Mouse (Mus musculus) midbrain, postnatal 0 days (tissue): ENCODE data around the gene C1s1. TPM values are rescaled to one million over a fixed set of nuclear protein-coding genes. Genes with fewer than 3 reads are reported as not detected.
"Not testable (repeated sequence)": the region's sequence is repeated elsewhere in the genome, so short reads cannot be mapped to it uniquely, and the experiment has no call there.

Source experiments
- ATAC-seq: fragments of 200-750 bp; cut with Nextera tagmentation; 2 replicates; pipeline ENCODE4 v1.8.0; 2017; ENCODE audit warnings: moderate number of reproducible peaks, mild to moderate bottlenecking, moderate TSS enrichment, moderate library complexity; ENCODE audit not compliant: low FRiP score
- DNase-seq: peaks from one replicate; pipeline ENCODE4 v3.0.0-alpha.2; 2015; ENCODE audit warnings: low spot score
- H3K27ac ChIP-seq: fragments of 300-500 bp; sonication (generic); 2 replicates; pipeline ENCODE4 v1.5.1; 2014; ENCODE audit warnings: low read depth, mild to moderate bottlenecking, low read length, mixed read lengths
- H3K27me3 ChIP-seq: fragments of 300-500 bp; sonication (generic); 2 replicates; pipeline ENCODE4 v1.6.1; 2014; ENCODE audit warnings: low read length, control low read depth, mixed read lengths; ENCODE audit not compliant: insufficient read depth
- H3K36me3 ChIP-seq: fragments of 300-500 bp; sonication (generic); 2 replicates; pipeline ENCODE4 v1.6.1; 2014; ENCODE audit warnings: low read length, control low read depth, mixed read lengths; ENCODE audit not compliant: insufficient read depth
- H3K4me1 ChIP-seq: fragments of 300-500 bp; sonication (generic); 2 replicates; pipeline ENCODE4 v1.6.1; 2014; ENCODE audit warnings: mild to moderate bottlenecking, control low read depth, antibody characterized with exemption, low read length, mixed read lengths; ENCODE audit not compliant: insufficient read depth
- H3K4me2 ChIP-seq: fragments of 300-500 bp; sonication (generic); 2 replicates; pipeline ENCODE4 v1.6.1; 2014; ENCODE audit warnings: low read depth, mild to moderate bottlenecking, low read length, mixed read lengths; ENCODE audit not compliant: poor library complexity, severe bottlenecking
- H3K4me3 ChIP-seq: fragments of 300-500 bp; sonication (generic); 2 replicates; pipeline ENCODE4 v1.5.1; 2014; ENCODE audit warnings: low read depth, mild to moderate bottlenecking, low read length, moderate library complexity
- H3K9ac ChIP-seq: fragments of 300-500 bp; sonication (generic); replicated peaks from 2 replicates; pipeline ENCODE4 v1.6.1; 2014; ENCODE audit warnings: mild to moderate bottlenecking, low read length, moderate library complexity, mixed read lengths; ENCODE audit not compliant: poor library complexity, severe bottlenecking
- H3K9me3 ChIP-seq: fragments of 300-500 bp; sonication (generic); 2 replicates; pipeline ENCODE4 v1.6.1; 2016; ENCODE audit warnings: low read length, control low read depth
- CTCF ChIP-seq: IDR thresholded peaks from 2 replicates; pipeline ENCODE4 v1.5.1; 2016; ENCODE audit warnings: antibody characterized with exemption, mild to moderate bottlenecking
- WGBS: fragments of 180-500 bp; shearing (Covaris S2); extraction: QIAGEN DNeasy Blood & Tissue Kit; methylation state at CpG from one replicate; pipeline ENCODE4 v1.1.7; 2014; 5-methylcytosine and 5-hydroxymethylcytosine counted together
- polyA plus RNA-seq: library from polyadenylated mRNA; unstranded; fragments of >200 nt; fragmentation: Nextera tagmentation; extraction: Ambion mirVana; gene quantifications from 2 replicates; pipeline ENCODE4 v1.2.1, GENCODE M21; 2015
- total RNA-seq: library from RNA; depleted of rRNA; stranded (reverse); fragments of >200 nt; gene quantifications from 2 replicates; pipeline ENCODE4 v1.2.3, GENCODE M21; 2014

The C1s1 gene
- total and polyA plus RNA-seq, 2 experiments from 2014 or later: 0.33 to 0.48 TPM

DNA sequence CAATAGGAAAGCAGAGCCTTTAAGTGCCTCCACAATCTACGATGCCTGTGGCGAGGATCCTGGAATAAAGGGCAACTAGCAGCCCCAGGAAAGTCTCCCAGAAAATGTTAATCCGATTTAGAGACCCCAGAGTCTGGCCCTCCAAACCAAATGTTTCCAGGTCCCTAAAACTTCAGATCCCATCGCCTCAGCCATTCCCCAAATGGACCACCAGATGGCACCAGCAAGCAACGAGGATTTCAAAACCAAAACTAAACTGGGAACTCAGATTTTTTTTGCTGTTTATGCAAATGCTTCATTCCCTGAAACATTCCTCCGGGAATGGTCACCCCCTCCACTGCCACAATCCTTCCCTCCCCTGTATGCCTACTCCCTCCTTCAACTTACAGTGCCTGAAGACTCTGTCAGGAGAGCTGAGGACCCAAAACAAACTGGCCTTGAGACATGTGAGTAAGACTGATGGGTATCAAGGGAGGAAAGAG lies 29.8 kb downstream of the C1s1 start, which contains the start of gene C1ra:
C1ra (plus strand) TSS at position 51 of the 482 bp plus-strand sequence.
- Histone ChIP-seq H3K27me3 (no peaks in the 10 kb centered on the region), H3K9ac (no peak within 1 kb of the TSS), H3K9me3 (no peaks in the 10 kb centered on the region), H3K4me3 (no peak within 1 kb of the TSS), H3K36me3 (no peaks in the 10 kb centered on the region), H3K27ac (no peak within 1 kb of the TSS), H3K4me1 (no peaks in the 10 kb centered on the region), H3K4me2 (peak within 1 kb of the TSS; percentile 34; the same call in 1 of the 2 replicates)
- peak; percentile 85 for TF ChIP-seq CTCF
- DNase-seq (peak; percentile 35), ATAC-seq (no peak)
- 7% methylated on average over 6 of the region's 6 CpGs for WGBS

GRCm38 (mm10) chr6:124511936-124512335 lies 30.2 kb downstream of the C1s1 start:
- 70% methylated on average over 6 of the region's 6 CpGs for WGBS
- Histone ChIP-seq H3K27ac (no peak overlapping the region), H3K9ac (no peak overlapping the region), H3K4me2 (no peak overlapping the region), H3K36me3 (no peaks in the 10 kb centered on the region), H3K4me3 (no peak overlapping the region), H3K4me1 (no peaks in the 10 kb centered on the region), H3K27me3 (no peaks in the 10 kb centered on the region), H3K9me3 (no peaks in the 10 kb centered on the region)
- ATAC-seq (no peak), DNase-seq (no peak)
- no peak for TF ChIP-seq CTCF

DNA sequence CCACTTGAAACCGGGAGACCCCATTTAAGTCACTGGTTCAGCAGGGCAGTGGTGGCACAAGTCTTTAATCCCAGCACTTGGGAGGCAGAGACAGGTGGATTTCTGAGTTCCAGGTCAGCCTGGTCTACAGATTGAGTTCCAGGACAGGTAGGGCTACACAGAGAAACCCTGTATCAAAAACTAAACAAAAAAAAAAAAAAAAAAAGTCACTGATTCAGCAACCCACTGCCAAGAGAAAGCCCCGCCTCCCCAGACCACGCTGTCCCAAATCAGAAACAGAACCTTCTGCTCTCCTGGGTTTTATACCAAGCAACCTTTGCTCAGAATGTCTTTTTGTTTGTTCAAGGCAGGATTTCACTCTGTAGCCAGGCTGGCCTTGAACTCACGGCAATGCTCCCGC lies 33.0 kb downstream of the C1s1 start:
- 88% methylated on average over 5 of the region's 5 CpGs for WGBS
- not testable (repeated sequence) for DNase-seq, H3K4me3 ChIP-seq, H3K36me3 ChIP-seq, H3K4me2 ChIP-seq, H3K9me3 ChIP-seq, ATAC-seq, H3K27me3 ChIP-seq, H3K9ac ChIP-seq, H3K27ac ChIP-seq, H3K4me1 ChIP-seq

DNA sequence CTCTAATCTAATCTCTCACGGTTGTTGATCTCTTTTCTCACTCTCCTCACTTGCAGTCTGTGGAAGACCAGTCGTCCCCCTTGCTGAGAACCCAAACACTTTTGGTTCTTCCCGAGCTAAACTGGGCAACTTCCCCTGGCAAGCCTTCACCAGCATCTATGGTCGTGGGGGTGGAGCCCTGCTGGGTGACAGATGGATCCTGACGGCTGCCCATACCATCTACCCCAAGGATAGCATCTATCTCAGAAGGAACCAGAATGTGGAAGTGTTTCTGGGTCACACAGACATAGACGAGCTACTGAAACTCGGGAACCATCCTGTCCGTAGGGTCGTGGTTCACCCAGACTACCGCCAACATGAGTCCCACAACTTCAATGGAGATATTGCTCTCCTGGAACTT lies 33.9 kb downstream of the C1s1 start:
- H3K4me1 ChIP-seq: no peaks in the 10 kb centered on the region
- DNase-seq (no peak), ATAC-seq (no peak)
- no peaks in the 10 kb centered on the region for H3K9me3 ChIP-seq
- no peak overlapping the region for H3K4me3 ChIP-seq
- no peaks in the 10 kb centered on the region for H3K36me3 ChIP-seq
- H3K9ac ChIP-seq: no peak overlapping the region
- no peak for TF ChIP-seq CTCF
- no peaks in the 10 kb centered on the region for H3K27me3 ChIP-seq
- no peak overlapping the region for H3K27ac ChIP-seq
- H3K4me2 ChIP-seq: no peak overlapping the region
- 85% methylated on average over 10 of the region's 10 CpGs for WGBS

- no peak for ATAC-seq
Measured at GRCm38 (mm10) chr6:124506991-124507390, 35.2 kb downstream of the C1s1 start.

DNA sequence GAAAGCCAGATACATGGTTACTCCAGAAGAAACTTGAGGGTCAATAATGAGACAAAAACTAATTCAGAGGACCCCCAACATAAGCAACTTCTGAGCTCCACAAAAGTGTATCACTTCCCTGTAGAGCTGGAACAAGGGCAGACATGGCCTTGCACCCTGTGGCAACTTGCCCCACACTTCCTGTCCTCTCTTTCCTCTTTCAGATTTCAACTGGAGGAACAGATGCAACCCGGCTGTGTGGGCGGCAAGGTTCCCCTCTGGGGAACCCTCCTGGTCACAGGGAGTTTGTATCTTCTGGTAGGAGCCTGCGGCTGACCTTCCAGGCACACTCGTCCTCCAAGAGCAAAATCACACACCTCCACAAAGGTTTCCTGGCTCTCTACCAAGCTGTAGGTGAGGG lies 37.1 kb downstream of the C1s1 start:
- DNase-seq: no peak
- no peak overlapping the region for H3K4me3 ChIP-seq
- H3K27ac ChIP-seq: no peak overlapping the region
- no peaks in the 10 kb centered on the region for H3K27me3 ChIP-seq
- no peak overlapping the region for H3K9ac ChIP-seq
- H3K36me3 ChIP-seq: no peaks in the 10 kb centered on the region
- H3K4me2 ChIP-seq: no peak overlapping the region
- no peaks in the 10 kb centered on the region for H3K9me3 ChIP-seq
- no peaks in the 10 kb centered on the region for H3K4me1 ChIP-seq
- TF ChIP-seq CTCF: no peak
- 75% methylated on average over 4 of the region's 4 CpGs for WGBS
- ATAC-seq: no peak

More at GRCm38 (mm10) chr6:124506991-124507390, 35.2 kb downstream of the C1s1 start:
- Histone ChIP-seq H3K9ac (no peak overlapping the region), H3K4me3 (no peak overlapping the region), H3K9me3 (no peaks in the 10 kb centered on the region), H3K36me3 (no peaks in the 10 kb centered on the region), H3K4me1 (no peaks in the 10 kb centered on the region), H3K27ac (no peak overlapping the region), H3K4me2 (no peak overlapping the region), H3K27me3 (no peaks in the 10 kb centered on the region)
- WGBS: 87% methylated on average over 6 of the region's 6 CpGs
- no peak for TF ChIP-seq CTCF
- DNase-seq: no peak
